Mouse (Mus musculus): ENCODE measurements at regions not wholly inside any gene's neighbourhood (a gene's known extent, or its start where the extent isn't known, plus 50 kb on each side); places are given as distances from the start of the nearest gene placed in this dataset.

DNA sequence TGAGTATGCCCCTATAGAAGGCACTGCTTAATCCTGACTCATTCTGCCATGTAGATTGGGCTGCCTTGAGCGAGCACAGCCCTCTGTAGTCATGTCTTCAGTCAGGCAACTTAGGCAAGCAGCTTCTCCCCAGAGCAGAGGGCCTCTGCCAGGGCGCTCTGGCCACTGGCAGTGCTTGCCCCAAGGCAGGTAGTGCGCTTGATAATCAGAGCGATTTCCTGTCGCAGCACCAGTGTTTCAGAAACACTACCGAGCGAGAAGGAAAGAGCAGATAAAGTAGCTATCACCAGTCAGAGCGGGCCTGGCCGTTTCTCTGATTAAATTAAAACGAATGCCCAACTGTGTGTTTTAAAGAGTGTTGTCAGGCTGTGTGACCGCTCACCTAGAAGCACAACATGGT lies 52.6 kb upstream of the Mphosph6 start:
- H3K4me1 ChIP-seq (replicated peaks; ENCODE audit: control insufficient read depth in 2 of 2, insufficient read depth in 2 of 2, low read length in 1 of 2) = peaks cover 2 to 24% of the 10 kb centered on the region in 2 experiments; a peak in 3 of 4 replicates
- H3K9me3 ChIP-seq (ENCODE audit: control insufficient read depth, low read length) = no peaks in the 10 kb centered on the region
- TF ChIP-seq CTCF (IDR thresholded peaks at IDR 0.05; ENCODE audit: low read depth) (no peak), EP300 (IDR thresholded peaks at IDR 0.05; ENCODE audit: low read depth) (peak; percentile 61)
- H3K27ac ChIP-seq = peak overlapping the region; percentile 22; the same call in 1 of the 2 replicates
- WGBS (ENCODE audit: insufficient replicate concordance) = 22% methylated on average over 11 of the region's 11 CpGs
- H3K4me2 ChIP-seq (ENCODE audit: low read depth) = peak overlapping the region; percentile 28
- DNase-seq (ENCODE audit: low read depth in 3 of 3, low spot score in 3 of 3) = peak in 1 of 3 experiments; percentile 17
- H3K27me3 ChIP-seq (ENCODE audit: control insufficient read depth, insufficient read depth, low read length) = no peaks in the 10 kb centered on the region
- H3K9ac ChIP-seq (replicated peaks) = no peak overlapping the region
- H3K4me3 ChIP-seq (ENCODE audit: insufficient read depth in 1 of 2, low read depth in 2 of 2, low read length in 2 of 2) = no peak overlapping the region
- ATAC-seq (ENCODE audit: insufficient read depth) = peak; percentile 71
- no peaks in the 10 kb centered on the region for H3K36me3 ChIP-seq (replicated peaks; ENCODE audit: control insufficient read depth, insufficient read depth, low read depth)

DNA sequence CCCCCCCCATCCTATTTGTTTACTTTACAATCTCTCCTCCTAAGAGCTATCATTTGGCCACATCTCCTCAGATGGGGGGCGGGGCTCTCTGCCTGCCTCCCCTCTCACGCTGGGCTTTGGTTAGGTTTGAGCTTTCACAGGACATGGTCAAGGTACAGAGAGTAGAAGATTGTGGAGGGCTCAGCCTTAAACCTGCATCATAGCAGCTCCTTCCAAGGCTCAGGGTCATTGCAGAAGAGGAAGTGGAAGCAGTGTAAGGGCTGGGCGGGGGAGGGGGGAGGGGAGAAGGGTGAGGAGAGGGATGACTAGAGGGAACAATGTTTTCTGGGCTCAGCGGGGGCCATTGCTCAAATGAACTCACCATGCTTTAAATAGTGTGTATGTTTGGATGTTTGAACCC lies 51.7 kb upstream of the Mphosph6 start:
- Histone ChIP-seq H3K36me3 (replicated peaks; ENCODE audit: control insufficient read depth, insufficient read depth, low read depth) (no peaks in the 10 kb centered on the region), H3K27me3 (ENCODE audit: control insufficient read depth, insufficient read depth, low read length) (no peaks in the 10 kb centered on the region), H3K27ac (no peak overlapping the region), H3K9me3 (ENCODE audit: control insufficient read depth, low read length) (no peaks in the 10 kb centered on the region), H3K4me2 (ENCODE audit: low read depth) (peak overlapping the region; percentile 6; the same call in 1 of the 2 replicates), H3K9ac (replicated peaks) (no peak overlapping the region), H3K4me3 (ENCODE audit: insufficient read depth in 1 of 2, low read depth in 2 of 2, low read length in 2 of 2) (no peak overlapping the region), H3K4me1 (replicated peaks; ENCODE audit: control insufficient read depth in 2 of 2, insufficient read depth in 2 of 2, low read length in 1 of 2) (peaks cover 2 to 24% of the 10 kb centered on the region in 2 experiments; a peak in 3 of 4 replicates)
- DNase-seq (ENCODE audit: low read depth in 3 of 3, low spot score in 3 of 3) (no peak), ATAC-seq (ENCODE audit: insufficient read depth) (no peak)
- WGBS (ENCODE audit: insufficient replicate concordance) = 8% methylated on average over 4 of the region's 4 CpGs
- TF ChIP-seq EP300 (IDR thresholded peaks at IDR 0.05; ENCODE audit: low read depth) (no peak), CTCF (IDR thresholded peaks at IDR 0.05; ENCODE audit: low read depth) (no peak)

DNA sequence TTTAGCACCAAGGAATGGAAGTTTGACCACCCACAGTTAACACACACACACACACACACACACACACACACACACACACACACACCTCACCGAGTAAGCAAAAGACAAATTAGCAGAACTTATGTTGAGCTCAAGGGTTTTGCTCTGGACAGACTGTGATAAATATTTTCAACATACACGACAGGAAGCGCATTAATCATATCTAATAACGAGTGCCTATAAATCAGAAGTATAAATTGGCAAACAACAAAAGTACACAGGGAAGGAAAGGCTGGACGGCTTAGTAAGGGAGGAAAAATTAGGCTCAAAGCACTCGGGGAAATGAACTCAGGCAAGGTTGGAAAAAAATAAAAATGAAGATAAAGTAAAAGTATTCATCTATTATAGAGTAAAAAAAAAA lies 50.8 kb upstream of the Mphosph6 start:
- peaks cover 2 to 24% of the 10 kb centered on the region in 2 experiments; a peak in 3 of 4 replicates for H3K4me1 ChIP-seq (replicated peaks; ENCODE audit: control insufficient read depth in 2 of 2, insufficient read depth in 2 of 2, low read length in 1 of 2)
- no peak for ATAC-seq (ENCODE audit: insufficient read depth)
- no peak overlapping the region for H3K9ac ChIP-seq (replicated peaks)
- no peak for DNase-seq (ENCODE audit: low read depth in 3 of 3, low spot score in 3 of 3)
- no peak overlapping the region for H3K27ac ChIP-seq
- no peak overlapping the region for H3K4me2 ChIP-seq (ENCODE audit: low read depth)
- H3K27me3 ChIP-seq (ENCODE audit: control insufficient read depth, insufficient read depth, low read length) = no peaks in the 10 kb centered on the region
- TF ChIP-seq CTCF (IDR thresholded peaks at IDR 0.05; ENCODE audit: low read depth) = no peak
- no peak overlapping the region for H3K4me3 ChIP-seq (ENCODE audit: insufficient read depth in 1 of 2, low read depth in 2 of 2, low read length in 2 of 2)
- WGBS (ENCODE audit: insufficient replicate concordance) = 61% methylated on average over 6 of the region's 6 CpGs
- H3K36me3 ChIP-seq (replicated peaks; ENCODE audit: control insufficient read depth, insufficient read depth, low read depth) = no peaks in the 10 kb centered on the region
- no peaks in the 10 kb centered on the region for H3K9me3 ChIP-seq (ENCODE audit: control insufficient read depth, low read length)
